Mouse (Mus musculus) hindbrain, embryonic 12.5 days (tissue): ENCODE measurements at regions not wholly inside any gene's neighbourhood (a gene's known extent, or its start where the extent isn't known, plus 50 kb on each side); places are given as distances from the start of the nearest gene placed in this dataset. TPM values are rescaled to one million over a fixed set of nuclear protein-coding genes. Genes with fewer than 3 reads are reported as not detected.

Source experiments
- ATAC-seq: fragments of 200-750 bp; cut with Nextera tagmentation; 2 replicates; pipeline ENCODE4 v1.8.0; 2017; ENCODE audit warnings: moderate TSS enrichment; ENCODE audit not compliant: low FRiP score
- H3K27ac ChIP-seq: fragments of 300-500 bp; sonication (generic); 2 replicates; pipeline ENCODE4 v1.5.1; 2016; ENCODE audit warnings: mild to moderate bottlenecking
- H3K27me3 ChIP-seq: fragments of 300-500 bp; sonication (generic); 2 replicates; pipeline ENCODE4 v1.6.1; 2016; ENCODE audit warnings: mild to moderate bottlenecking
- H3K36me3 ChIP-seq: fragments of 300-500 bp; sonication (generic); 2 replicates; pipeline ENCODE4 v1.6.1; 2016; ENCODE audit warnings: mild to moderate bottlenecking
- H3K4me1 ChIP-seq: fragments of 300-500 bp; sonication (generic); 2 replicates; pipeline ENCODE4 v1.6.1; 2016
- H3K4me2 ChIP-seq: fragments of 300-500 bp; sonication (generic); replicated peaks from 2 replicates; pipeline ENCODE4 v1.6.1; 2016; ENCODE audit warnings: mild to moderate bottlenecking
- H3K4me3 ChIP-seq: fragments of 300-500 bp; sonication (generic); 2 replicates; pipeline ENCODE4 v1.5.1; 2016; ENCODE audit warnings: mild to moderate bottlenecking
- H3K9ac ChIP-seq: fragments of 300-500 bp; sonication (generic); 2 replicates; pipeline ENCODE4 v1.6.1; 2016; ENCODE audit warnings: mild to moderate bottlenecking, moderate library complexity
- H3K9me3 ChIP-seq: fragments of 300-500 bp; sonication (generic); replicated peaks from 2 replicates; pipeline ENCODE4 v1.6.1; 2016; ENCODE audit warnings: mild to moderate bottlenecking
- WGBS: fragments of 180-500 bp; shearing (Covaris S2); methylation state at CpG from one replicate; pipeline ENCODE4 v1.1.7; 2016; 5-methylcytosine and 5-hydroxymethylcytosine counted together
- microRNA-seq: library from miRNA; unstranded; fragments of <30 nt; microRNA quantifications from one replicate; pipeline ENCODE4, GENCODE M21; 2017

DNA sequence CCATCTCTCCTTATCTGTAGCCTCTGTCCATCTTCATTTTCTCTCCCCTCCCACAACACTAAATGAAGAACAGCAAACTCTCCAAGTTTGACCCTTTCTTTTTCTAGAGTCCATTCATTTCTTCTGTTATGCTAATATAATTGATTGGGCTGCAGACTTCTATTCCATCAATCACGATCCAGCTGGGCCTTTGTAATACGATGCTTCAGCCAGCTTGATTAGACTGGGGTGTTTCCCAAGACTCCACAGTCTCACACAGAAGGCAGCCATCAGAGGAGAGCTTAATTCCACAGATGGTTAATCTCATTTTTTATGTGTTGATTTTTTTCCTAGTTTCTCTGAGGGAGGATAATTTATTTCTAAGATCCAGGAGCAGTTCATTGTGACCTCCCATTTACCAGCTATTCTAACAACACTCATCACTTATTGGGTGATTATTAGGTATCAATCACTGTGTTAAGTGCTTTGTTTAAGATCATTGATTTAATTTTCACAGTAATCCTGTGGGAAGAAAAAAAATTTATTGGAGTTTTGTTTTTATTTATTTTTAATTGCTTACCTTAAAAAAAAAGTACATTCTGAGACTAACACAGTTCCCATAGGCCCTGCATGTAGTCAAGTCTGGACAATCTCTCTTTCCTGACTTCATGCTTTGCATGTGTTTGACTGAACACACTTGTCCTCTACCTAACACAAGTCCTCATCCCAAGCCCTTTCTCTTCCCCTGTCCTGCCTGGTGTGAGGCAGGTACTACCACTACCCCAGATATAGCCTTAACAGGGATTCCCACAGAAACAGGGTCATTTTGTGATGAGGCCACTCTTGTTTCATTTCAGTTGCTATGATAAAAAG lies 925.5 kb downstream of the Ntrk3 start:
- peaks cover 8% of the 10 kb centered on the region for H3K4me1 ChIP-seq
- no peak overlapping the region for H3K27ac ChIP-seq
- H3K27me3 ChIP-seq, result no peaks in the 10 kb centered on the region
- no peak overlapping the region for H3K4me3 ChIP-seq
- H3K9me3 ChIP-seq, result no peaks in the 10 kb centered on the region
- H3K9ac ChIP-seq, result no peak overlapping the region
- H3K36me3 ChIP-seq, result no peaks in the 10 kb centered on the region
- ATAC-seq, result peak; percentile 87
- WGBS, result 11% methylated on average over 2 of the region's 2 CpGs
- H3K4me2 ChIP-seq, result no peak overlapping the region

DNA sequence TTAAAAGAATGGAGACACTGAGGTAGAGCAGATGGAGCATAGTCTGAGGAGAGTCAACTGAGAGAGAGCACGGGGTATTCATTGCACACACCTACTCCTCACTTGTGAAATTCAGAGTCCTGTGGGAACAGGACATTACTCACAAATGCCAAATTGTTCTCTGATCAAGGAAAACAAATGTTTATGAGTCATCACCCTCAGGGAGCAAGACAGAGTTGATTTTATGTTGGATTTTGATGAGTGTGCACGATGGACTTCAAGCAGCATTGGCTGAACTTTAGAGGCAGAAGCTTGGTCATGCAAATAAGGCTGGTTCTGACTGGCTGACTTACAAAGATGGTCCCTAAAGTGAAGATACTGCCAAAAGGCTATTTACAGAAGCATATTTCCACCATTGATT lies 951.0 kb downstream of the Ntrk3 start:
- H3K9ac ChIP-seq, result no peak overlapping the region
- no peaks in the 10 kb centered on the region for H3K27me3 ChIP-seq
- H3K4me2 ChIP-seq, result no peak overlapping the region
- H3K27ac ChIP-seq, result no peak overlapping the region
- H3K9me3 ChIP-seq, result no peaks in the 10 kb centered on the region
- no peaks in the 10 kb centered on the region for H3K4me1 ChIP-seq
- WGBS, result 65% methylated on average over 2 of the region's 2 CpGs
- no peaks in the 10 kb centered on the region for H3K36me3 ChIP-seq
- no peak for ATAC-seq
- no peak overlapping the region for H3K4me3 ChIP-seq

DNA sequence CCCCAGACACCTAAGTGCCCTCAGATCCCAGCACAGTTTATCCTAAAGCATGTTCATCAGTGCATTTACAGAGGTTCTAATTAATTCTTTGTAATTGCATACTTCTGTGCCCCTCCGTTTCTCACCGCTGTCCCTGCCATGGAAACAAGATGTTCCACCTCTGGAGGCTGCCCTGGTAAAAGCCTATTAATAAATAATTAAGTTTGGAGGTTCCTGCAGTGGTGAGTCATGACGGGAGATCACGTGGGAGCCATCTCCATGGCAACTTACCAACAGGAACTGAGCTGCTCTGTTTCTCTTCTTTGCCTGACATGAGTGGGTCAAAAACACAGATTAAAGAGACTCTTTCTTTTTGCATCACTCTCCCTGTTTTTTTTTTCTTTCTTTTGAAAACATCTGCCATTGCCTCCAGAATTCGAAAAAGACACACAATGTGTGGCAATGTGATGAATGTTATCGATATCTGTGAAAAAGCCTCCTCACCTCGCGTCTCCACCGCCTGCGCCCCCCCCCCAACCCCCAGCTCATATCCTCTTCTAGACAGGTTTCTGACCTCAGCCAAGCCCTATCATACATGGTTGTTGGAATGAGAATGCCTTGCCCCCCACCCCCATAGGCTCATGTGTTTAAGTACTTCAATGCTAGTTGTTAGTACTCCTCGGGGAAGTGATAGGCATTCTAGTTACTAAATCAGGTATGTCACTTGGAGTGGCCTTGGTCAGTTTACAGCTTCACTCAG lies 965.9 kb downstream of the Ntrk3 start:
- H3K4me3 ChIP-seq, result no peak overlapping the region
- no peaks in the 10 kb centered on the region for H3K36me3 ChIP-seq
- no peaks in the 10 kb centered on the region for H3K9me3 ChIP-seq
- WGBS, result 53% methylated on average over 11 of the region's 11 CpGs
- peak overlapping the region; percentile 29 for H3K4me2 ChIP-seq
- no peaks in the 10 kb centered on the region for H3K27me3 ChIP-seq
- H3K4me1 ChIP-seq, result peaks cover 8% of the 10 kb centered on the region
- no peak overlapping the region for H3K9ac ChIP-seq
- ATAC-seq, result peak; percentile 82
- H3K27ac ChIP-seq, result 0 out of 2 replicates have a peak overlapping the region, but pooled peaks have one; percentile 12

DNA sequence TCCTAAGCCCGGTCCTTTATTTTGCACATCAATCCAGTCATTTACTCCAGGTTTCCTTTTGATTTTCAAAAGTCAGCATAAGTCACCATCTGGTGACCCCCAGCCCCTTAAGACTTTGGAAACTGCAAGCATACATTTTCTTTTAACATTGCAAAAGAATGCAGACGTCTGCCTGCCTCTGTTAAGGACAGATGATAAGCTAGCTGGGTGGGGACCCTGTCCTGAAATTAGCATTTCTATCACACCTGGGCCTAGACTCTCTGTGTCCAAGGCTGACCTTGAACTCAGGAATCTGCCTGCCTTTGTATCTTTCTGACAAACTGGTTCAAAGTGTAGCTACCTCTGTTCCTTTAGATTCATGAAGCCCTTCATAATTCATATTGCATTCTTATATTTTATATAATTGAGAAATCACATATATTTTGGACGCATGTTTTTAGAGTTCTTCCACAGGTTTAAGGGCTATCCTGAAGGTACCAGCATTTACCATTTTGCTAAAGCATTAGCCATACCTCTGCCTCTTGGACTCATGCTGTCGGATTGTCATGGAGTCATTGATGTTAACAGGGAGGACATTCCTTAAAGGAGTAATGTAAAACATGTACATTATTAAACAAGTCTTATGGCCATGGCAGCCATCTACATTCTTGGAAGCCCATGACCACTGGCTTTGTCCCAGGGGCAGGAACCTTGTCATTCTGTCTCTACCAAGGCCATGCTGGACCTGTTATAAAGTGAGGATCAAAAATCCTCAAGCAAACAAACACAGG lies 998.6 kb downstream of the Ntrk3 start:
- no peak overlapping the region for H3K4me2 ChIP-seq
- ATAC-seq, result no peak
- H3K36me3 ChIP-seq, result no peaks in the 10 kb centered on the region
- no peak overlapping the region for H3K4me3 ChIP-seq
- H3K4me1 ChIP-seq, result no peaks in the 10 kb centered on the region
- H3K27me3 ChIP-seq, result no peaks in the 10 kb centered on the region
- H3K9ac ChIP-seq, result no peak overlapping the region
- WGBS, result 72% methylated on average over 4 of the region's 4 CpGs
- no peaks in the 10 kb centered on the region for H3K9me3 ChIP-seq
- H3K27ac ChIP-seq, result no peak overlapping the region

Small RNAs in the stretch of these regions (microRNA-seq; reads per million reads assigned to microRNA genes)
- gene Gm44358, result not detected
